Mouse (Mus musculus) stomach, postnatal 0 days (tissue): Measurements from ENCODE around the gene Ccdc136. TPM values are rescaled to one million over a fixed set of nuclear protein-coding genes. Genes with fewer than 3 reads are reported as not detected.
"Not testable (repeated sequence)": the region's sequence is repeated elsewhere in the genome, so short reads cannot be mapped to it uniquely, and the experiment has no call there.

Source experiments
- ATAC-seq: fragments of 200-750 bp; cut with Nextera tagmentation; 2 replicates; pipeline ENCODE4 v1.8.0; 2017; ENCODE audit not compliant: low FRiP score, low TSS enrichment
- DNase-seq: peaks from one replicate; pipeline ENCODE4 v3.0.0-alpha.2; 2016; ENCODE audit warnings: low spot score
- H3K27ac ChIP-seq: fragments of 300-500 bp; sonication (generic); replicated peaks from 2 replicates; pipeline ENCODE4 v1.5.1; 2014; ENCODE audit warnings: mild to moderate bottlenecking, control low read depth
- H3K27me3 ChIP-seq: fragments of 300-500 bp; sonication (generic); 2 replicates; pipeline ENCODE4 v1.6.1; 2014; ENCODE audit warnings: low read length; ENCODE audit not compliant: control insufficient read depth, insufficient read depth
- H3K36me3 ChIP-seq: fragments of 300-500 bp; sonication (generic); 2 replicates; pipeline ENCODE4 v1.6.1; 2014; ENCODE audit warnings: low read length, mixed read lengths; ENCODE audit not compliant: control insufficient read depth, insufficient read depth
- H3K4me1 ChIP-seq: fragments of 300-500 bp; sonication (generic); replicated peaks from 2 replicates; pipeline ENCODE4 v1.6.1; 2014; ENCODE audit warnings: antibody characterized with exemption; ENCODE audit not compliant: control insufficient read depth, insufficient read depth
- H3K4me2 ChIP-seq: fragments of 300-500 bp; sonication (generic); replicated peaks from 2 replicates; pipeline ENCODE4 v1.6.1; 2014; ENCODE audit warnings: low read depth, mild to moderate bottlenecking, control low read depth, moderate library complexity
- H3K4me3 ChIP-seq: fragments of 300-500 bp; sonication (generic); 2 replicates; pipeline ENCODE4 v1.5.1; 2014; ENCODE audit warnings: low read depth, low read length, control low read depth
- H3K9ac ChIP-seq: fragments of 300-500 bp; sonication (generic); 2 replicates; pipeline ENCODE4 v1.6.1; 2014; ENCODE audit warnings: mild to moderate bottlenecking, low read length, control low read depth, mixed read lengths
- H3K9me3 ChIP-seq: fragments of 300-500 bp; sonication (generic); 2 replicates; pipeline ENCODE4 v1.6.1; 2016; ENCODE audit warnings: low read length; ENCODE audit not compliant: control insufficient read depth
- CTCF ChIP-seq: IDR thresholded peaks from 2 replicates; pipeline ENCODE4 v1.5.1; 2016; ENCODE audit warnings: antibody characterized with exemption, low read depth, mild to moderate bottlenecking, moderate library complexity
- EP300 ChIP-seq: optimal IDR thresholded peaks from 2 replicates; pipeline ENCODE3; 2016; ENCODE audit warnings: antibody characterized with exemption
- WGBS: fragments of 180-500 bp; shearing (Covaris S2); extraction: QIAGEN DNeasy Blood & Tissue Kit; methylation state at CpG from one replicate; pipeline ENCODE4 v1.1.7; 2014; 5-methylcytosine and 5-hydroxymethylcytosine counted together
- polyA plus RNA-seq: library from polyadenylated mRNA; unstranded; fragments of >200 nt; fragmentation: Nextera tagmentation; extraction: Ambion mirVana; gene quantifications from 2 replicates; pipeline ENCODE4 v1.2.1, GENCODE M21; 2015

Gene Ccdc136
- 12.4 and 12.6 TPM in 2 replicates for polyA plus RNA-seq

DNA sequence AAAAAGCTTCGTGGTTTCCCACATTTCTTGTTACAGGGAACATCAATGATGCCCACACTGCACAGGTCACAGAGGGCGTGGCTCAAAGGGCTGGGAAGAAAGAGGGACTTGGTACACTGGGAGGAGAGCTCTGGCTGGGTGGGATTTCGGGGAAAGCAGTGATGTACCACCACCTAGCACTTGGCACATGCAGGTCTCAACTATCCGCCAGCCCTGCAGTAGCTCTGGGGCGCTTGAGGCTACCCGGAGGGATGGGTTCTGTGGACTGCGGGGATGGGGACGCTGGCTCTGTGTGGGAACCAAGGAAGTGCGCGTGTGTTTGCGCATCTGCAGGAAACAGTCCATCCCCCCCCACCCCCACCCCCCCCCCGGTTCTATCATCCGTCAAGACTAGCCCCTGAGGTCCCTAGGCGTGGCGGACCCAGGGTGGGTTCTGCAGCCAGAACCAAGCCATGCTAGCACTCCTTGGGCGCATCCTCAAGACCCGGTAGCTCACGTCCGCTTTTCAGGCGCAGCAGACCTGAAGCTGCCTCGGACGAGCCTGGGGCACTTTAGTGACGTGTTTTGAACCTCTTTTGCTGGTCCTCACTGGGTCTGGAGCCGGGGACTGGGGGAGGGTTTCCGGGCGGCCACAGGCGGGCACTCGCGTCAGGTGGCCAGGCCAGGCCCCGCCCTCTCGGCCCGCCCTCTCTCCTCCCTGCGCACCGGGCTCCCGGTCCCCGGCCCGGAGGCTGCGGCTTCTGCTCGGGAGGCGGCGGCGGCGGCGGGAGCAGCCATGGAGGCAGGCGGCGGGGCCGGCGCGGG, at the start of gene Ccdc136:
Ccdc136 (plus strand) TSS at position 400 of the 804 bp plus-strand sequence.
- peak; percentile 87 for ATAC-seq
- peak; percentile 76 for DNase-seq
- Histone ChIP-seq H3K36me3 (no peaks in the 10 kb centered on the region), H3K9me3 (no peaks in the 10 kb centered on the region), H3K4me1 (0 out of 2 replicates have a peak, but pooled peaks cover 2% of the 10 kb centered on the region), H3K4me2 (peak within 1 kb of the TSS; percentile 88), H3K9ac (peak within 1 kb of the TSS; percentile 61), H3K27me3 (no peaks in the 10 kb centered on the region), H3K4me3 (peak within 1 kb of the TSS; percentile 60), H3K27ac (peak within 1 kb of the TSS; percentile 45; the same call in 1 of the 2 replicates)
- TF ChIP-seq CTCF (no peak), EP300 (no peak)
- WGBS, result under 1% methylated on average over 39 of the region's 49 CpGs

- not testable (repeated sequence) for H3K27me3 ChIP-seq, H3K4me2 ChIP-seq, H3K4me1 ChIP-seq, H3K4me3 ChIP-seq, DNase-seq, H3K27ac ChIP-seq, H3K9me3 ChIP-seq, H3K36me3 ChIP-seq, H3K9ac ChIP-seq, ATAC-seq
- WGBS, result 100% methylated on average over 2 of the region's 2 CpGs
These were observed 49.6 kb upstream of the Ccdc136 start for GRCm38 (mm10) chr6:29346512-29346911.

DNA sequence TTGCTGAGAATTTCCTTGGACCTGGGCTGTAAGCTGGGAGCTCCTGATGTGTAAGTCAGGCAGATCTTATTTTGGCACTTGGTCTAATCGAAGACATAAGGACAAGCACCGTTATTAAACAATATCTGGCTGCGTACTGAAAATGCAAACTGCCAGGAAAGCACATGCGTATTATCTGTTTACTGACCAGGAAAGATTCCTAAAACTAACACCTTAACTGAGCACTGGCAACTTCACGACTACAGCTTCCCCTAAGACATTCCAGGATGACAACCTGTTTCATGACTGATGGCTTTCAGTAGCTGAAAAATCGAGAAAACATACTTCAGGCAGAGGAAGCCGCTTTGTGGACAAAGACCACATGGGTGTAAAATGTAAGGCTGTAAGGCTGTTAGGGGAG, 48.9 kb upstream of the Ccdc136 start:
- 17% methylated on average over 7 of the region's 7 CpGs for WGBS
- H3K27me3 ChIP-seq, result no peaks in the 10 kb centered on the region
- TF ChIP-seq EP300 (no peak), CTCF (no peak)
- H3K9me3 ChIP-seq, result no peaks in the 10 kb centered on the region
- H3K4me2 ChIP-seq, result peak overlapping the region; percentile 64
- no peaks in the 10 kb centered on the region for H3K36me3 ChIP-seq
- peak overlapping the region; percentile 90 for H3K27ac ChIP-seq
- ATAC-seq (no peak), DNase-seq (no peak)
- H3K9ac ChIP-seq, result peak overlapping the region; percentile 73
- 0 out of 2 replicates have a peak, but pooled peaks cover 4% of the 10 kb centered on the region for H3K4me1 ChIP-seq
- peak overlapping the region; percentile 90 for H3K4me3 ChIP-seq

DNA sequence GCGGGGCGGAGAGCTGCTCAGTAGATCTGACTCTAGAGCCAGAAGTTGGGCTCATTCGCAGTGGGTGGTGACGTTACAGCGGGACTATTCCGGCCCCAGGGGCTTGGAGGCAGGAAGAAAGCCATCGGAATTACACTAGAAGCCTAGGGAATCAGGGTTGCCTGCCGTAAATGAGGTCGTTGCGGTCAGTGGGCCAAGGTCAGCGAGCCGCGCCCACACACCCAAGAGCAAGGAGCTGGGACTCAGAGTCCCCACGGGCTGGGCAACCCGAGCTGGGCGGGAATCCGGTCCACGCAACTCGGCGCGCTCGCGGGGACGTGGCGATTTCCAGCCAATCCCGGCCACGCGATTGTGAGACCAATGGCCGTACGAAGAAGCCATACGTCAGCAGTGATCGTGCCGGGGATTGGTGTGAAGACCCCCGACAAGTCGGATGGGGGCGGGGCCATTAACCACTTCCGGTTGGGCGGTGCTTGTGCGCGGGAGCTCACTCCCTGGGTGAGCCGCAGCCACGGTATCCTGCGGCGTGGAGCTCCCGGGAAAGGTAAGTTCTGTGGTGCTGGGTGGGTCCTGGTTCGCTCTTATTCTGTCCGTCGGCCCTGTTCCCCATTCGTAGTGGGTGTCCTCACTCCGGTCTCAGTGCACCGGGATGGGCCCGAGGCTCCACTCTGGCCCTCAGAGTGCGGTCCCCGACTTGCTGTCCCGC, 48.3 kb upstream of the Ccdc136 start, which contains the start of gene Calu:
Calu (plus strand) TSS at position 405 of the 706 bp plus-strand sequence.
- Histone ChIP-seq H3K9me3 (no peaks in the 10 kb centered on the region), H3K36me3 (no peaks in the 10 kb centered on the region), H3K4me2 (peak within 1 kb of the TSS; percentile 64), H3K9ac (peak within 1 kb of the TSS; percentile 93), H3K4me1 (0 out of 2 replicates have a peak, but pooled peaks cover 5% of the 10 kb centered on the region), H3K4me3 (peak within 1 kb of the TSS; percentile 90), H3K27me3 (no peaks in the 10 kb centered on the region), H3K27ac (peak within 1 kb of the TSS; percentile 94)
- under 1% methylated on average over 55 of the region's 55 CpGs for WGBS
- ATAC-seq (peak; percentile 99), DNase-seq (peak; percentile 100)
- no peak for TF ChIP-seq EP300
- peak; percentile 1; the same call in 1 of the 2 replicates for TF ChIP-seq CTCF

GRCm38 (mm10) chr6:29348371-29348724, 47.8 kb upstream of the Ccdc136 start:
- Histone ChIP-seq H3K4me2 (peak overlapping the region; percentile 52), H3K9ac (peak overlapping the region; percentile 93), H3K9me3 (no peaks in the 10 kb centered on the region), H3K27ac (peak overlapping the region; percentile 94), H3K4me3 (peak overlapping the region; percentile 90), H3K36me3 (no peaks in the 10 kb centered on the region), H3K4me1 (0 out of 2 replicates have a peak, but pooled peaks cover 5% of the 10 kb centered on the region), H3K27me3 (no peaks in the 10 kb centered on the region)
- no peak for TF ChIP-seq CTCF
- TF ChIP-seq EP300, result peak; percentile 30
- ATAC-seq, result peak; percentile 3
- under 1% methylated on average over 15 of the region's 15 CpGs for WGBS
- no peak for DNase-seq
